Comparison of ENCODE assay signal across 8 mouse cellular contexts in genomic region chr6:24347745-24348480, GRCm38 (mm10).
DNase-seq lines count a peak whose midpoint lies in the region; ATAC-seq lines count a peak whose summit lies in the region.

No protein-coding gene starts in this region.

- H3K27me3 ChIP-seq in heart, embryonic 11.5 days (ENCODE audit: control insufficient read depth, insufficient read depth, low read length) = no peaks in the 10 kb centered on the region
- no peaks in the 10 kb centered on the region for H3K27me3 ChIP-seq in hindbrain, embryonic 14.5 days (ENCODE audit: control insufficient read depth, insufficient read depth, low read length)
- no peaks in the 10 kb centered on the region for H3K27me3 ChIP-seq in liver, embryonic 13.5 days
- H3K27me3 ChIP-seq in neural tube, embryonic 12.5 days (replicated peaks) = no peaks in the 10 kb centered on the region

- ATAC-seq in heart, embryonic 11.5 days (replicated peaks; ENCODE audit: insufficient number of reproducible peaks, low FRiP score, low TSS enrichment) = no peak
- ATAC-seq in hindbrain, embryonic 14.5 days (ENCODE audit: low FRiP score) = 0 out of 2 replicates have a peak, but pooled peaks have one; percentile 26
- no peak for ATAC-seq in liver, embryonic 13.5 days (ENCODE audit: low read depth)
- 0 out of 2 replicates have a peak, but pooled peaks have one; percentile 46 for ATAC-seq in neural tube, embryonic 12.5 days (ENCODE audit: low FRiP score, low read depth)

- no peak overlapping the region for H3K4me2 ChIP-seq in heart, embryonic 11.5 days
- peak overlapping the region; percentile 34 for H3K4me2 ChIP-seq in hindbrain, embryonic 14.5 days (replicated peaks)
- no peak overlapping the region for H3K4me2 ChIP-seq in liver, embryonic 13.5 days
- H3K4me2 ChIP-seq in neural tube, embryonic 12.5 days (replicated peaks) = peak overlapping the region; percentile 40

- H3K36me3 ChIP-seq in heart, embryonic 11.5 days (ENCODE audit: control insufficient read depth, insufficient read depth, low read length) = no peaks in the 10 kb centered on the region
- H3K36me3 ChIP-seq in hindbrain, embryonic 14.5 days (replicated peaks; ENCODE audit: control insufficient read depth, insufficient read depth) = no peaks in the 10 kb centered on the region
- H3K36me3 ChIP-seq in liver, embryonic 13.5 days = no peaks in the 10 kb centered on the region
- H3K36me3 ChIP-seq in neural tube, embryonic 12.5 days = no peaks in the 10 kb centered on the region

- no peak overlapping the region for H3K27ac ChIP-seq in heart, embryonic 11.5 days (ENCODE audit: low read depth, low read length)
- H3K27ac ChIP-seq in hindbrain, embryonic 14.5 days = no peak overlapping the region
- no peak overlapping the region for H3K27ac ChIP-seq in liver, embryonic 13.5 days
- no peak overlapping the region for H3K27ac ChIP-seq in neural tube, embryonic 12.5 days

- peak; percentile 92 for DNase-seq in heart, adult 11 months
- DNase-seq in embryo, embryonic 11 days = peak; percentile 63
- peak; percentile 42 for DNase-seq in hindbrain, embryonic 14.5 days (ENCODE audit: low spot score)
- peak; percentile 1 for DNase-seq in liver, embryonic 13.5 days
- no peak for DNase-seq in frontal cortex, postnatal 10 days (ENCODE audit: low spot score in 2 of 2)
- DNase-seq in left cerebral cortex, adult 11 months (ENCODE audit: low spot score) = no peak

- no peak overlapping the region for H3K9ac ChIP-seq in heart, embryonic 11.5 days (ENCODE audit: low read depth, low read length)
- no peak overlapping the region for H3K9ac ChIP-seq in hindbrain, embryonic 14.5 days
- H3K9ac ChIP-seq in liver, embryonic 13.5 days = no peak overlapping the region
- H3K9ac ChIP-seq in neural tube, embryonic 12.5 days = no peak overlapping the region

- H3K4me3 ChIP-seq in heart, embryonic 11.5 days (ENCODE audit: low read depth, low read length) = no peak overlapping the region
- H3K4me3 ChIP-seq in hindbrain, embryonic 14.5 days (replicated peaks; ENCODE audit: low read length) = no peak overlapping the region
- H3K4me3 ChIP-seq in liver, embryonic 13.5 days (replicated peaks) = no peak overlapping the region
- H3K4me3 ChIP-seq in neural tube, embryonic 12.5 days = no peak overlapping the region

- no peaks in the 10 kb centered on the region for H3K9me3 ChIP-seq in heart, embryonic 11.5 days (replicated peaks; ENCODE audit: control insufficient read depth, low read length)
- no peaks in the 10 kb centered on the region for H3K9me3 ChIP-seq in hindbrain, embryonic 14.5 days (ENCODE audit: control insufficient read depth, low read length)
- H3K9me3 ChIP-seq in liver, embryonic 13.5 days (replicated peaks) = no peaks in the 10 kb centered on the region
- no peaks in the 10 kb centered on the region for H3K9me3 ChIP-seq in neural tube, embryonic 12.5 days

- no peaks in the 10 kb centered on the region for H3K4me1 ChIP-seq in heart, embryonic 11.5 days (ENCODE audit: control insufficient read depth, insufficient read depth, low read length)
- H3K4me1 ChIP-seq in hindbrain, embryonic 14.5 days (replicated peaks; ENCODE audit: control insufficient read depth, insufficient read depth, low read length) = 0 out of 2 replicates have a peak, but pooled peaks cover 3% of the 10 kb centered on the region
- no peaks in the 10 kb centered on the region for H3K4me1 ChIP-seq in liver, embryonic 13.5 days (replicated peaks)
- no peaks in the 10 kb centered on the region for H3K4me1 ChIP-seq in neural tube, embryonic 12.5 days

- WGBS in heart, embryonic 11.5 days (ENCODE audit: insufficient replicate concordance) = 66% methylated on average over 13 of the region's 13 CpGs
- WGBS in hindbrain, embryonic 14.5 days = 34% methylated on average over 13 of the region's 13 CpGs
- 51% methylated on average over 13 of the region's 13 CpGs for WGBS in liver, embryonic 13.5 days (ENCODE audit: insufficient replicate concordance)
- WGBS in neural tube, embryonic 12.5 days = 43% methylated on average over 13 of the region's 13 CpGs

Comparison
In these comparisons a context has a peak if more than half of its experiments do, and no peak if none do; other contexts are left out.
1. DNase-seq: peak in heart, adult 11 months (single experiment), embryo, embryonic 11 days (single experiment), hindbrain, embryonic 14.5 days (single experiment) and liver, embryonic 13.5 days (single experiment); none in frontal cortex, postnatal 10 days (0 of 2) and left cerebral cortex, adult 11 months (single experiment).
2. ATAC-seq: peak in hindbrain, embryonic 14.5 days (single experiment) and neural tube, embryonic 12.5 days (single experiment); none in heart, embryonic 11.5 days (single experiment) and liver, embryonic 13.5 days (single experiment).
3. H3K4me2 ChIP-seq: peak in hindbrain, embryonic 14.5 days (single experiment) and neural tube, embryonic 12.5 days (single experiment); none in heart, embryonic 11.5 days (single experiment) and liver, embryonic 13.5 days (single experiment).